Mouse (Mus musculus): ENCODE results near the gene Rgl1.

GRCm38 (mm10) chr1:152553912-152554547 is 212.1 kb downstream of the Rgl1 start:
- TF ChIP-seq POLR2A (IDR thresholded peaks at IDR 0.05; ENCODE audit: control insufficient read depth, extremely low read depth, insufficient read depth, low read length, poor library complexity): no peak
- no peak for TF ChIP-seq CTCF (IDR thresholded peaks at IDR 0.05; ENCODE audit: borderline replicate concordance, control insufficient read depth, extremely low read depth, insufficient read depth, low read length, poor library complexity)
